Mouse (Mus musculus) hindbrain, embryonic 13.5 days (tissue): Measurements from ENCODE around the gene Tctn1. TPM values are rescaled to one million over a fixed set of nuclear protein-coding genes. Genes with fewer than 3 reads are reported as not detected.

Experiments used
- ATAC-seq: fragments of 200-750 bp; cut with Nextera tagmentation; 2 replicates; pipeline ENCODE4 v1.8.0; 2017; ENCODE audit warnings: moderate TSS enrichment; ENCODE audit not compliant: low FRiP score
- H3K27ac ChIP-seq: fragments of 300-500 bp; sonication (generic); 2 replicates; pipeline ENCODE4 v1.5.1; 2015; ENCODE audit warnings: inconsistent platforms, mild to moderate bottlenecking, moderate library complexity
- H3K27me3 ChIP-seq: fragments of 300-500 bp; sonication (generic); 2 replicates; pipeline ENCODE4 v1.6.1; 2015; ENCODE audit warnings: mild to moderate bottlenecking, inconsistent platforms
- H3K36me3 ChIP-seq: fragments of 300-500 bp; sonication (generic); 2 replicates; pipeline ENCODE4 v1.6.1; 2015; ENCODE audit warnings: mild to moderate bottlenecking, inconsistent platforms
- H3K4me1 ChIP-seq: fragments of 300-500 bp; sonication (generic); replicated peaks from 2 replicates; pipeline ENCODE4 v1.6.1; 2015; ENCODE audit warnings: inconsistent platforms
- H3K4me2 ChIP-seq: fragments of 300-500 bp; sonication (generic); 2 replicates; pipeline ENCODE4 v1.6.1; 2015; ENCODE audit warnings: inconsistent platforms, mild to moderate bottlenecking, moderate library complexity
- H3K4me3 ChIP-seq: fragments of 300-500 bp; sonication (generic); 2 replicates; pipeline ENCODE4 v1.5.1; 2015; ENCODE audit warnings: mild to moderate bottlenecking, inconsistent platforms
- H3K9ac ChIP-seq: fragments of 300-500 bp; sonication (generic); 2 replicates; pipeline ENCODE4 v1.6.1; 2015; ENCODE audit warnings: mild to moderate bottlenecking, inconsistent platforms
- H3K9me3 ChIP-seq: fragments of 300-500 bp; sonication (generic); 2 replicates; pipeline ENCODE4 v1.6.1; 2016; ENCODE audit warnings: inconsistent platforms
- WGBS: fragments of 180-500 bp; shearing (Covaris S2); methylation state at CpG from one replicate; pipeline ENCODE4 v1.1.7; 2015; 5-methylcytosine and 5-hydroxymethylcytosine counted together
- polyA plus RNA-seq: library from polyadenylated mRNA; unstranded; fragments of >200 nt; fragmentation: Nextera tagmentation; extraction: Ambion mirVana; gene quantifications from 2 replicates; pipeline ENCODE4 v1.2.1, GENCODE M21; 2015

Gene Tctn1
- polyA plus RNA-seq, result 5.9 and 6.6 TPM in 2 replicates

DNA sequence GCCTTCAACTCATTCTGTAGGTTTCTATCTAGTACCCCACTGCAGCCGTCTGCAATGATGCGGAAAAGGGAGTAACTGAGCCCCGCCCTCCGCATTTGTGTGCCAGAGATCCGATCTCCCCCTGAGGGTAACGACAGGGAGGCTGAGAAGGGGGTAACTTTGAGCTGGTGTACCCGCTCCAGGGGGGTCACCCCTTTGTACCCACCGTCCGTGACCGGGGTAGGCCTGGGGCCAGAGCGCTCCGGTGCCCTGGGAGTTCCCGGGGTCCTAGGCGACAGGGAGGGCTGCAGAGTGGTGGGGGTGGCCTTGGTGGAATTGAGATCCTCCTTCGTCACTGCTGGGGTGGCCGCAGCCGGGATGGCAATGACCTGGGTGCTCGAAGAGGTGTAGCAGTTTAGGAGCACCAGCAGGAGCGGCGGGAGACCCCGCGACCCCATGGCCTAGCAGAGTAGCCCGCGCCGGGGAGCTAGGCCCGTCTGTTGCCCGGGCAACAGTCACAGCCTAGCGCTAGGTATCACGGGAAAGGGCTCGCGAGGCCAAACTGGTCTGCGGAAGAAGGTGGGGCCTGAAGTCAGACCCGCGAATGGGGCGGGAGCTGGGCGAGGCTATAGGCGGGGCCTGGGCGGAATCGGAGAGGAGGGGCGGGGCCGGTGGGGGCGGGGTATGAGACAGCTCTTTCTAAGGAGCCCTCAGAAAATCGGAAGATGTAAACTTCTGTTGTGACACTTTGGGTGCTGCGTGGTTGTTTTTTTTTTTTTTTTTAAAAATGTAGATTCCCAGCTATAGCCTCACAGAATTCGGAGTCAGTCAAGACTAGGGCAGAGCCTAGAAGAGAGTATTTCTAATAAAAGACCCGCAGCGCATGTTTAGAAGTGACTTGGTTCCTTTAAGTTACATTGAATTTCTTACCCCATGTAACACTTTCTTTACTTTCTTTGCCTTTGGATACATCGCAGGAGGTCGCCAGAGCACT, at the start of gene Tctn1:
Gene Tctn1, minus strand, starts transcription at position 528 of the 973 bp plus-strand sequence.
- Histone ChIP-seq H3K36me3 (peaks cover 6% of the 10 kb centered on the region), H3K9ac (peak within 1 kb of the TSS; percentile 93), H3K4me3 (peak within 1 kb of the TSS; percentile 84), H3K27ac (peak within 1 kb of the TSS; percentile 79), H3K4me2 (peak within 1 kb of the TSS; percentile 76), H3K4me1 (peaks cover 38% of the 10 kb centered on the region), H3K27me3 (no peaks in the 10 kb centered on the region), H3K9me3 (no peaks in the 10 kb centered on the region)
- ATAC-seq, result peak; percentile 98
- 1% methylated on average over 49 of the region's 49 CpGs for WGBS

DNA sequence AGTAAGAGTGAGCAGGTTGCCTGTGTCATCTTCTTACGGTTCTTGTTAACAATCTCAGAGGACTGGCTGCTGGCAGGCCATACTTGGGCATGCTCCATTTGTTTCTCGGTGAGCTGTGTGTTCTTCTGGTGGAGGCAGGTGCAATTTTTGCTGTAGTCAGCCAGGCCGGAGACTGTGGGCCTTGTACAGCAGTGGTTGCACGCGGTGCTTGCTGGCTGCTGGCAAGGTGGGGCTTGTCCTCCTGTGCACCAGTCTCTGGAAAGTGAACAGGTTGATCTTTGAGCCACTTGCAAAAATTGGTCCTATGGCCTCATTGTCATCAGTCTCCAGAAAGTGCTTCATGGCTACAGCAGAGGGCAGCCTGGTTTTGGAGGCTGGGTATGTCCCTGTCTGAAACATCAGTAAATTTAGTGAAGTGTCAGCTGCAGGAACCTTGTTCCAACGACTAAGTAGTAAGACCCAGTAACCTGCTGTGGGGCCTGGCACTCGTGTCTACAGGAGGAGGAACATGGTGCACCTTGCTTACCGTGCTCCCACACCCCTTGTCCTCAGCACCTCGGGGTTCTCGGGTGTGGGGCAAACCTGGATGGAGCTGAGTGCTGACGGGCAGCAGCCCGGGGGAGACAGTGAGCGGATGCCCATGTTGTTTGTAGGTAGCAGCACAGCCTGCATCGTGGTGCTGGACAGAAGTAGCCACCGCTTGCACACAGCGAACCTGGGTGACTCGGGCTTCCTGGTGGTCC, 48.9 kb upstream of the Tctn1 start:
- 88% methylated on average over 17 of the region's 17 CpGs for WGBS
- no peak overlapping the region for H3K4me2 ChIP-seq
- no peak overlapping the region for H3K4me3 ChIP-seq
- no peak overlapping the region for H3K9ac ChIP-seq
- H3K27me3 ChIP-seq, result no peaks in the 10 kb centered on the region
- no peaks in the 10 kb centered on the region for H3K9me3 ChIP-seq
- peaks cover 48% of the 10 kb centered on the region for H3K36me3 ChIP-seq
- peak overlapping the region; percentile 49; the same call in 1 of the 2 replicates for H3K27ac ChIP-seq
- ATAC-seq, result no peak
- peaks cover 21% of the 10 kb centered on the region for H3K4me1 ChIP-seq

DNA sequence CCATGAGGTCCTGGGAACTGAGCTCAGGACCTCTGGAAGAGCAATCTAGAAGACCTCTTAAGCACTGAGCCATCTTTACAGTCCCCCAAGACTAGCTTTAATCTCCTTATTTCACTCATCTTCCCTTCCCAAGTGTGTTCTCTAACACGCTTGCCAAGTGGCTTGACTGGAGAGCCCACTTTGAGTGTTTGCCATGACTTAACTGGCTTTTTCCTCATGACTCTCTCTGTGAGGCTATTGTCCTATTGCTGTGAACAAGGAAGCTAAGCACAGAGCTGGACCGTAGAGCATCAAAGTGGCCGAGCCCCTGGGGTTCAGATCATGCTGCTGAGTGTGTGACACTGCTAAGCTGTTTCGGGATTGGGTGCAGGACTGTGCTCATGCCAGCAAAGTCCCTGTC, 48.1 kb upstream of the Tctn1 start:
- H3K9me3 ChIP-seq, result no peaks in the 10 kb centered on the region
- no peak overlapping the region for H3K4me3 ChIP-seq
- H3K27ac ChIP-seq, result peak overlapping the region; percentile 49; the same call in 1 of the 2 replicates
- H3K4me1 ChIP-seq, result peaks cover 21% of the 10 kb centered on the region
- no peaks in the 10 kb centered on the region for H3K27me3 ChIP-seq
- peaks cover 46% of the 10 kb centered on the region for H3K36me3 ChIP-seq
- WGBS, result 88% methylated on average over 4 of the region's 4 CpGs
- ATAC-seq, result no peak
- no peak overlapping the region for H3K9ac ChIP-seq
- no peak overlapping the region for H3K4me2 ChIP-seq

DNA sequence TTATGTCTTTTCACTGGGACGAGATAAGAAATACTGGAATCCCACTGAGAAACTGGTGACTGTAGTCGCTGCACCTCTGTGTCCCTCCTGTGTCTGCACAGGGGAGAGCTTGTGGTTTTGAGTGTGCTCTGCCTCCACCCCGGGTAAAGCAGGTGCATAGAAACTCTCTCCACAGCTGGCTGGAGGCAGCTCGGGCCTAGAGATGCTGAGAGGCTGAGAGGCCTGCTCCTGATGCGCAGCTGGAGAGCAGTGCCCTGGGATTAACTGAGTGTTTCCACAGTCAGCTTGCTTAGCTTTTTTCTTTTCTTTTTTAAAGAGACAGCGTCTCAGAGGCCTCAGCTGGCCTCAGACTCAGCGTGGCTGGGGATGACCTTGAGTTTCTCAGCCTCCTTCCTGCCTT, 47.4 kb upstream of the Tctn1 start:
- Histone ChIP-seq H3K27me3 (no peaks in the 10 kb centered on the region), H3K4me1 (peaks cover 21% of the 10 kb centered on the region), H3K4me3 (no peak overlapping the region), H3K27ac (peak overlapping the region; percentile 49; the same call in 1 of the 2 replicates), H3K9ac (no peak overlapping the region; the same call in 1 of the 2 replicates), H3K4me2 (no peak overlapping the region), H3K36me3 (peaks cover 39% of the 10 kb centered on the region), H3K9me3 (no peaks in the 10 kb centered on the region)
- ATAC-seq, result no peak
- 61% methylated on average over 7 of the region's 7 CpGs for WGBS

DNA sequence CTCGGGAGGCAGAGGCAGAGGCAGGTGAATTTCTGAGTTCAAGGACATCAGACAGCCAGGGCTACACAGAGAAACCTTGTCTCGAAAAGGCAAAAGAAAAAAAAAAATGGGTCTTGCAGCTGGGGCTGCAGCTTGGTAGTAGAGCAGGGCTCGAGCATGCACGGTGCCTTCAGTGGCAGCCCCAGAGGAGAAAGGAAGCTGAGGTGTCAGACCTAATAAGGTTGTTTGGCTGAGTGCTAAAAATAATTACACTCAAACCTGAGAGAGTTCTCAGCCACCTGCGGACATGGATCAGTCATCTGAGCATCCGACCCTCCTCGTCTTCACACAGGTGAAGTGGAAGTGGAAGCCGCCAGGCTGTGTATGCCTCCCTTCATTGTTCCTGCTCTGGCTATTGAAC, 46.4 kb upstream of the Tctn1 start:
- 85% methylated on average over 8 of the region's 8 CpGs for WGBS
- peaks cover 21% of the 10 kb centered on the region for H3K4me1 ChIP-seq
- H3K27me3 ChIP-seq, result no peaks in the 10 kb centered on the region
- peaks cover 35% of the 10 kb centered on the region for H3K36me3 ChIP-seq
- no peak overlapping the region for H3K4me2 ChIP-seq
- no peak overlapping the region for H3K27ac ChIP-seq
- no peaks in the 10 kb centered on the region for H3K9me3 ChIP-seq
- no peak for ATAC-seq
- H3K4me3 ChIP-seq, result no peak overlapping the region
- H3K9ac ChIP-seq, result no peak overlapping the region

DNA sequence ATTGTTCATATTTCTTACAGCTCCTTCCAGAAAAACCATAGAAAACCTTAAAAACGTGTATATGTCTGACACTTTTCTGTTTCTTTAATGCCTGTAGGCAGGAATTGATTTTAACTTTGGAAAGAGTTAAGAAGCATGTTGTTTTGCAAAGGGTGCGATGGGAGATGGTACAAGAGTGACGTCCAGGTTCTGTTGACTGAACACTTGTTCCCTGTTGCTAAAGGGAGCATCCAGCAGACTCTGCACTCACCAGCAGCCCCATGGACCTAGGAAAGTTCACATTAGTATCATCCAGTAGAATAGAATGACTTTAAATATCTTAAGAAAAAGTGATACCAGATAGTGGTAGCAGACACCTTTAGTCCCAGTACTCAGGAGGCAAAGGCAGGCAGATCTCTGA, 42.3 kb upstream of the Tctn1 start:
- H3K9me3 ChIP-seq, result no peaks in the 10 kb centered on the region
- no peaks in the 10 kb centered on the region for H3K27me3 ChIP-seq
- no peak overlapping the region for H3K4me3 ChIP-seq
- H3K4me1 ChIP-seq, result peaks cover 31% of the 10 kb centered on the region
- ATAC-seq, result no peak
- H3K9ac ChIP-seq, result no peak overlapping the region
- no peak overlapping the region for H3K4me2 ChIP-seq
- 93% methylated on average over 3 of the region's 3 CpGs for WGBS
- no peak overlapping the region for H3K27ac ChIP-seq
- H3K36me3 ChIP-seq, result peaks cover 12% of the 10 kb centered on the region

DNA sequence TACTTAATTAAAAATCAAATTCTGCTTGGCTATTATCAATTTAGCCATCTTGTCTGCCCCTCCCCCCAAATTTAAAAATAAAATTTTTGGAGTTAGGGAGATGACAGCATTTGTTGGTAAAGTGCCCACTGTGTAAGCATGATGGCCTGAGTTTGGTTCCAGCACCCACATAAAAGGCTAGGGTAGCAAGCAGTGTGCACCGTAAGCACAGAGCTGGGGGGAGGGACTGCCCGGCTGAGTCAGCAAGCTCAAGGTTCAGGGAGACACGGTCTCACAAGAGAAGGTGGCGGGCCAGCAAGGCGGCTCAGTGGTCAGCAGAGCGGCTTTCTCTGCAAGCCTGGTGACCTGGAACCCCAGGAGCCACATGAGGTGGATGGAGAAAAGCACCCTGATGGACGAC, 41.2 kb upstream of the Tctn1 start:
- Histone ChIP-seq H3K4me3 (no peak overlapping the region), H3K9ac (no peak overlapping the region), H3K27me3 (no peaks in the 10 kb centered on the region), H3K27ac (no peak overlapping the region), H3K9me3 (no peaks in the 10 kb centered on the region), H3K36me3 (peaks cover 5% of the 10 kb centered on the region), H3K4me1 (peaks cover 30% of the 10 kb centered on the region), H3K4me2 (no peak overlapping the region)
- WGBS, result 91% methylated on average over 7 of the region's 7 CpGs
- ATAC-seq, result no peak

DNA sequence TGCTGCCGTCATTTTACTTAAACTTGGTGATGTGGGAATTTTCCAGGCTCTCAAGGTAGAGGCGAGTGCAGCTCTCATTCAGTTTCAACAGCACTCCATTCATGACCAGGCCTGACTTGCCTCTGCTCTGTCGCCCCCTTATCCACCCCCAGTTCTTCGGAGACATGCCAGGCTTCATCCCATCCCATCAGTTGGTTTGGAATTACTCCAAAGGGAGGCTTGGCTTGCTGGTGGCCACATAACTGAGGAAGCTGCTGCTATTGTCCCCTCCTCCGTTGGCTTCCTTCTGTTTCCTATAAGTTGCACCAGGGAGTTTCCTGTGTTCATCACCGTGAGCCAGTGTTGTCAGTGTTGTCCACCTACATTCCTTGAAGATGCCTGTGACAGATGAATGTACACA, 40.3 kb upstream of the Tctn1 start:
- no peak for ATAC-seq
- Histone ChIP-seq H3K9ac (no peak overlapping the region), H3K27me3 (no peaks in the 10 kb centered on the region), H3K4me1 (peaks cover 30% of the 10 kb centered on the region), H3K4me3 (no peak overlapping the region), H3K27ac (no peak overlapping the region), H3K4me2 (no peak overlapping the region), H3K36me3 (peaks cover 2% of the 10 kb centered on the region), H3K9me3 (no peaks in the 10 kb centered on the region)
- 81% methylated on average over 6 of the region's 6 CpGs for WGBS

DNA sequence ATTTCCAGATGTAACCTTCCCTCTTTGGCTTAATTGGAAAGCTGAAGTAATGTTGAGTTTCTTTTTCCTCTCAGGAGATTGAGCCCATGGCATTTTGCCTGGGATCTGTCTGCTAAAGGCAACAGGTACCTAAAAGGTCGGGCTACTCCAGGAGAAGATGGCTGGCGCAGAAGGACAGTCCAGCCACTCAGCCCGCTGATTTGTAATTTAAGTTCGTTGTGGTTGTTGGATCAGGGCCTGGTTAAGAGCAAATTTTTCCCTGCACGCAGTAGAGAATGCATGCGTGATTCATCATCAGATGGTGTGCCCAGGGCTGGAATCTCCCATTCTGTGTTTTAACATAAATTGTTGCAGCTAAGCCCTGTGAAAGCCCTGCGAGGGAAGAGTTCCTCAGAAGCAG, 39.7 kb upstream of the Tctn1 start:
- no peaks in the 10 kb centered on the region; the same call in 1 of the 2 replicates for H3K36me3 ChIP-seq
- H3K9me3 ChIP-seq, result no peaks in the 10 kb centered on the region
- 92% methylated on average over 7 of the region's 7 CpGs for WGBS
- no peak overlapping the region for H3K4me3 ChIP-seq
- H3K27me3 ChIP-seq, result no peaks in the 10 kb centered on the region
- no peak for ATAC-seq
- no peak overlapping the region for H3K4me2 ChIP-seq
- H3K4me1 ChIP-seq, result peaks cover 30% of the 10 kb centered on the region
- peak overlapping the region; percentile 15; the same call in 1 of the 2 replicates for H3K27ac ChIP-seq
- no peak overlapping the region for H3K9ac ChIP-seq

DNA sequence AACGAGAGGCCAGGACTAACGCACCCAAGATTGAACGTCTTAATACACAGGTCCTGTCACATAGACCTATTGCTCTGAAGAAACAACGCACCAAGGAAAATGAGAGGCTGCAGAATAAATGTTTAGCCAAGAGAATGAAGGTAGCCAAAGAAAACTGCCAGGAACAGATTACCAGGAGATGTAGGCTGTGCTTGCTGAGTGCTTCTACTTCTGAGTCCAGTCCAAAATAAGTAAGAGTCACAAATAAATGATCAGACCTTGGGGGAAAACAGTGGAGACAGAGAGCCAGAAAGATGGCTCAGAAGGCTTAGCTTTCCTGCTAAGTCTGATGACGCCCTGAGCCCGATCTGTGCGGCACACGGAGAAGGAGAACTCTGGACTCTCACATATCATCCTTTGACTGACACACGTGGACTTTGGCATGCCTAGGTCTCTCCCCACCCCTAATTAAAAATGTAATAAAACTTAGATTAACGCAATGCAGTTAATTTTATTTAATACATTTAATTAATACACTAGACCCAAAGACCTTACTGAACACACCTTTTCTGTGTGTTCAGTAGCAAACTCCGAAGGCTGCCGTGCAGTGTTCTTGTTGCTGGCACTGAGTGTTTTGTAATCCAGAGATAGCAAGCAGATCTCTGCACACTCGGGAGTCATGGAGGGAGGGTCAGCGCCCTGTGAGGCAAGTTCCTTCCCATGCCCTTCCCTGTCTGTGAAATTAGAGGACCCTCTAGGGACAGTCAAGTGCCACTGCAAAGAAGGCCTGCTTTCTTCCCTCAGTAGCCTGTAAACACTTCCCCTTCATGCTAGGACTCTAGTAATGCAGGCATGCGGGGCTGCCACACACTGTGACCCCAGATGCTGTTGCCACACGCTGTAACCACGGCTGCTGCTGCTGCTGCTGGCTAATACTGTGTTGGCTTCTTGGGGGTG, 38.8 kb upstream of the Tctn1 start:
- H3K36me3 ChIP-seq, result no peaks in the 10 kb centered on the region; the same call in 1 of the 2 replicates
- no peak overlapping the region for H3K4me2 ChIP-seq
- no peaks in the 10 kb centered on the region for H3K9me3 ChIP-seq
- peak overlapping the region; percentile 18; the same call in 1 of the 2 replicates for H3K27ac ChIP-seq
- H3K27me3 ChIP-seq, result no peaks in the 10 kb centered on the region
- peak overlapping the region; percentile 49; the same call in 1 of the 2 replicates for H3K9ac ChIP-seq
- no peak overlapping the region for H3K4me3 ChIP-seq
- ATAC-seq, result no peak
- peaks cover 34% of the 10 kb centered on the region for H3K4me1 ChIP-seq
- WGBS, result 72% methylated on average over 17 of the region's 17 CpGs

DNA sequence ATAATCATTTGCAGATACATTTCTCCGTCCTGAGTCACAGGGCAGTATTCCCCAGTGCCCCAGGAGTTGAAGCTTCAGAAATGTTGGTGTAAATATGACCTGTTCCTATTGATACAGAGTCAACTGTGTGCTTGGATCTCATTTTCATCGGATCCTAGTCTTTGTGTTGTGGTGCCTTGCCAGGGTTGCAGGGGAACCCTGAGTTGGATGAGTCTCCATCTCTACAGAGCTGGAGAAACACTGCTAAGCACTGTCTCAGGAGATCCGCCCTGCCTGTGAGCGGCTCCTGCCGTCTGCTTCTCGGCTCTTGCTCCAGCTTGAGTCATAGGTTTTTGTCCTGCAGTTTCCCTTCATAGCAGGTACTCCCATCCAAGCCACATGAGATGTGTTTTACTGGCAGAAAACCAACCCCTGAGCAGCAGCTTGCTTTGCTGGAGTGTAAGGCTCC, 35.8 kb upstream of the Tctn1 start:
- Histone ChIP-seq H3K4me1 (peaks cover 40% of the 10 kb centered on the region), H3K4me2 (no peak overlapping the region), H3K27ac (no peak overlapping the region), H3K36me3 (no peaks in the 10 kb centered on the region), H3K4me3 (no peak overlapping the region), H3K9ac (no peak overlapping the region), H3K27me3 (no peaks in the 10 kb centered on the region), H3K9me3 (no peaks in the 10 kb centered on the region)
- 89% methylated on average over 6 of the region's 6 CpGs for WGBS
- ATAC-seq, result no peak
